Mouse (Mus musculus): ENCODE data around the gene Eif2b3.

The Eif2b3 gene

GRCm38 (mm10) chr4:117123546-117124217, 104.5 kb downstream of the Eif2b3 start:
- DNase-seq (ENCODE audit: low spot score in 2 of 2): no peak

DNA sequence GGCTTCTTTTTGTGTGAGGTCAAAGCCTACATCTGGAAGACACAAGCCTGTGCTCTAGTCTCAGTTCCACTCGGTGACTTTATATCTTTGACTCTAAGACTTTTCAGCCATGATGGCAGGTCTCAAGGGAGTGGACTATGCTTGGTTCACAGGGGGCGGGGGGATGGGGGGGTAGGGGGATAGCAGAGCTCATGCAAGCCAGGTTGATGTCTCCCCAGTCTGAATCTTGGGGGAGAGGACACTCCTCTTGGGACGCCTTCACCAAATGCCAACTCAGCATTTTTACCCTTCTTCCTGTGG, 105.0 kb downstream of the Eif2b3 start:
- DNase-seq (ENCODE audit: low spot score in 2 of 2): no peak

DNA sequence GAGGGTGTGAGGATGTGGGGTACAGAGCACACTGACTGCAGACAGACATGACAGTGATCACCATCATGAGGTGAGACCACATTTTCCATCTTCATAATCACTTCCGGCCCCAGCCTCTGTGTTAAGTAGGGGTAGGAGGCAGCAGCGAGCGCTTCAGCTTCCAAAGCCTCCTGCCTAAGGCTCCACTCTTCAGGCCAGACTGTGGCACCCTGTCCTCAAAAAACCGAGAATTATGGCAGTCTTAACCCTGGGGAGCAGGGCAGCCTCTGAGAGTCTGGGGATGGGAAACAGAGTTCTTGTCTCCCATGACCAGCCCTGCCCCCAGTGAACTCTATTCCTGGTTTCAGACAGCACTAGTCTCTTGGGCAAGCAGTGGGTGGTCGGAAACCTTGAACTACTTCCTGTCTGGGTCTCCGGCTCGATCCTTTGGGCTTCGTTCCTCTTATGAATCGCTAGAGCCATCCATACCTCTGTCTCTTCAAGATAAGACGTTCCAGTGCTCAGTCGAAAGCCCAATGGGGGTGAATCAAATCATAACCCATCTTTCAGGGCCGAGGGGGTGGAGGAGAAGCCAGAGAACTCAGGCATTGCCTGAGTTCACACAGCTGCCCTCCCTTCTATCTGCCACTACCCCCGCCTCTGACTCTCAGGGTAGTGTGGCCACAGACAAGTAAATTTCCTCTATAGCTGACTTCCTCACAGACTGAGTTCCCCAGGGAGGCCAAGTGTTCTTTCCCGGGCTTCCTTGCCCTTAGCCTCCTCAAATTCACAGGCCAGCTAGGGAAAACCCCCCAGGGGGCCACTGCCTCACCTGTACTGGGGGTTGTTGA, 105.5 kb downstream of the Eif2b3 start:
- no peak for DNase-seq (ENCODE audit: low spot score in 2 of 2)

DNA sequence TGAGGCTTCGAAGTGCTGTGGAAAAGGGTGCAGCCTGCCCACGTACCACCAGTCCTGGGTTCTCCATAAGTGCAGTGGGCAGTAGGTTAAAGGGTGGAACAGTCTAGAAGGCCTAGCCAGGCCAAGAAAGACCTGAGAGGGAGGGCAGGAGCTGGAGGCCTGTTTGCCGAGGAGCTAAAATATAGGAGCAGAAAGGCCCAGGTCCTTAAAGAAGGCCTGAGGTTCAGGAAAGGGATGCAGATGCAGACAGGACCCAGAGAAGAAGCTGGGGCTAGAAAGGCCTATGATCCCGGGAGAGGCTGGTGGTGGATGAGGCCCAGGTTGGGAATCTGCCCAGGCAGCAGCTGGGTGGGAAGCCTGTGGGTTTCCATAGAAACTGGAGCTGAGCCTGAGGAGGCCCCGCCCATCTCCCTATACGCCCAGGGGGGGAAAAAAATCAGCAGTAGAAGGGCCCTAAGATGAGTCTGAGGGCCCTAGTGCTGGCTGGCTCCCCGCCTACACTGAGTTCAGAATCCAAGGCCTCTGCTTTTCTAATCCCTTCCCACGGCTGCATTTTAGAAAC, 106.2 kb downstream of the Eif2b3 start, which contains the start of gene Btbd19:
Gene Btbd19, minus strand, starts transcription at position 378 of the 562 bp plus-strand sequence.
- peak; percentile 86 for DNase-seq (ENCODE audit: low spot score in 2 of 2)

GRCm38 (mm10) chr4:117125910-117126674, 106.9 kb downstream of the Eif2b3 start:
- peak; percentile 76 for DNase-seq (ENCODE audit: low spot score in 2 of 2)

DNA sequence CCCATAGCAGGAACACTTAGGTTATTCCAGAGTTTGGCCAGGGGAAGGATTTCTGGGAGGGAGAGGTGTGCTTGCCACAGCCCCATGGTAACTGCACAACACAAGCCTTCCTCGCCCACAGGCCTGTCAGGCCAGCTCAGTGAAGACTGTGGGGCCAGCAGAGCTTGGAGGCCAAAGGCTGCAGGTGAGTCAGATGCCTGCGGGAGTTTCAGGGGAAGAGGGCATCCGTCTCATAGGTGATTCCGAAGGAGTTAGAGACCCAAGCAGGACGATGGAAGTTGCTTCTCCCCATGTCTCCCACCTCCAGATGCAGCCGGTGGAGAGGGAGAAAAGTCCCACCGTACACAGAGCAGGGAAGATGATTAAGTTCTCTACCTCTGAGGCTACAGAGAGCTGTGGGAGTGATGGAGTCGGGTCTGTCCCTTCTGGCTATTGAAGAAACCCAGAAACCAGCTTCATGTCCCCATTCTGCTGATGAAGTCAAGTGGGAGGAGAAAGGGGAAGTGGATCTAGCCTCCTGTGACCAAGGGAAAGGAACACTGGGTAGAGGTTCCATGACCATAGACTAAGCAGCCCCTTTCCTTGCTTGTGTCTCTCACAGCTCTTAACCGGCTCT, 107.6 kb downstream of the Eif2b3 start, which contains the start of gene Tctex1d4:
Gene Tctex1d4, plus strand, starts transcription at position 120 of the 616 bp plus-strand sequence.
- DNase-seq (ENCODE audit: low spot score in 2 of 2): no peak

GRCm38 (mm10) chr4:117127991-117128686, 108.9 kb downstream of the Eif2b3 start:
- DNase-seq (ENCODE audit: low spot score in 2 of 2): no peak

DNA sequence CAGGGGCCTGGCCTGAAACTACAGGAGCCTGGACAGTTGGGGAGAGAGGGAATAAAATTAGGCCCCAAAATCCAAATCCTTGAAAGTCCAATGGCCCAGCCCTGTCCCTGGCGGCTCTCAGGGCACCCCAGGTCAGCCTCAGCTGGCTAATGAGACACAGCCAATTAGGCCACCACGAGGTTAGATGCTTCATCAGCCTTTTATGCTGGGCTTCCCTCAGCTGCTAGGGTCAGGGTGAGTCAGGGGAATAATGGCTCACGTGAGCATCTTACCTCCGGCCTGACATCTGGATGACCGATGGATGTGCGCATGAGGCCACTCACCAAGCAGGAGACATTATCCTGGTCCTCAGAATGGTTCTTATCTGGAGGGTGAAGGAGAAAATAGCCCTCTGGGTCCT, 111.6 kb downstream of the Eif2b3 start:
- DNase-seq (ENCODE audit: low spot score in 2 of 2): no peak

GRCm38 (mm10) chr4:117131198-117131597, 112.0 kb downstream of the Eif2b3 start:
- no peak for DNase-seq (ENCODE audit: low spot score in 2 of 2)

GRCm38 (mm10) chr4:117131890-117132793, 112.9 kb downstream of the Eif2b3 start:
- no peak for DNase-seq (ENCODE audit: low spot score in 2 of 2)

GRCm38 (mm10) chr4:117132794-117133143, 113.6 kb downstream of the Eif2b3 start:
- DNase-seq (ENCODE audit: low spot score in 2 of 2): no peak

GRCm38 (mm10) chr4:117133366-117133796, 114.2 kb downstream of the Eif2b3 start:
- no peak for DNase-seq (ENCODE audit: low spot score in 2 of 2)

- peak; percentile 92 to 96 for DNase-seq (ENCODE audit: low spot score in 2 of 2)
These were observed 114.8 kb downstream of the Eif2b3 start, which contains the start of gene Plk3 for GRCm38 (mm10) chr4:117133817-117134600. Gene Plk3 (minus strand): TSS chr4:117133963.

GRCm38 (mm10) chr4:117134601-117134995, 115.4 kb downstream of the Eif2b3 start:
- no peak for DNase-seq (ENCODE audit: low spot score in 2 of 2)

DNA sequence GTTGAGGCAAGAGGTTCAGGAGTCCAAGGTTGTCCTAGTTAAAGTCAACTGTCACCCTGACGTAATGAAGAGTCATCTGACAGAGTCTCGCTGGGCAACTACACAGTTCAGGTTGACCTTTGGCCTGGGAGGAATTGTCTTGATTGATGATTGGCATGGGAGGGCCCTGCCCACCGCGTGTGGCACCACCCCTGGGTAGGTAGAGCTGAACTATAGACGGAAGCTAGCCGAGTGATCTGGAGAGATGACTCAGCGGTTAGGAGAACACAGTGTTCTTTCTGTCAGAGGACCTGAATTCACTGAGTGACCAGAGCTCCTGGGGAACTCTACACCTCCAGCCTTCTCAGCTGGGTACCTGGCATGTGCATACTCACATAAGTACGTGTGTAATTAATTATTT, 116.8 kb downstream of the Eif2b3 start:
- no peak for DNase-seq (ENCODE audit: low spot score in 2 of 2)
